ENCODE assay signal across 20 mouse cellular contexts in genomic region chr6:38128115-38128514, GRCm38 (mm10). TPM values are rescaled to one million over a fixed set of nuclear protein-coding genes. Genes with fewer than 3 reads are reported as not detected.
"Had no signal": no experiment of that assay in that cellular context is flagged by ENCODE, and none has a peak within 500 bp of the region (broad histone marks: within the 10 kb centered on the region; RNA-seq: fewer than 3 reads in every experiment).

No protein-coding gene starts in this region.

- H3K4me3 ChIP-seq: limb, embryonic 13.5 days; midbrain, embryonic 10.5 days; myocyte; neural tube, embryonic 15.5 days had no signal

- H3K4me2 ChIP-seq: limb, embryonic 13.5 days; neural tube, embryonic 15.5 days had no signal

- H3K27ac ChIP-seq: limb, embryonic 13.5 days; liver, embryonic 14.5 days; midbrain, embryonic 10.5 days; neural tube, embryonic 15.5 days had no signal

- H3K9me3 ChIP-seq: midbrain, embryonic 10.5 days; neural tube, embryonic 15.5 days had no signal

- ATAC-seq: intestine, embryonic 16.5 days had no signal

- H3K4me1 ChIP-seq: midbrain, embryonic 10.5 days; neural tube, embryonic 15.5 days had no signal

- DNase-seq: left cerebral cortex, postnatal 4 days; lung, adult 18-20 months; lung, postnatal 4 days; midbrain, embryonic 14.5 days; right cerebral cortex, adult 18-20 months; right cerebral cortex, postnatal 25 days; thymus, postnatal 36 days had no signal

- H3K9ac ChIP-seq: limb, embryonic 13.5 days; liver, embryonic 14.5 days; neural tube, embryonic 15.5 days had no signal

- H3K27me3 ChIP-seq: limb, embryonic 13.5 days; neural tube, embryonic 15.5 days had no signal

RNA-seq across cellular contexts. Expression of gene Atp6v0a4, which starts 3.7 kb away (rescaled TPM):
- total RNA-seq: megakaryocyte, adult 5-6 weeks had no signal
- polyA plus RNA-seq: midbrain, embryonic 10.5 days; midbrain, embryonic 14.5 days; neural tube, embryonic 11.5 days; small intestine, adult 2 months had no signal

RNA-seq across cellular contexts. Expression of gene Tmem213, which starts 19.1 kb away (rescaled TPM):
- total RNA-seq: left cerebral cortex, adult 18-20 months; left cerebral cortex, postnatal 10 days; left cerebral cortex, postnatal 4 days; liver, adult 2 months; megakaryocyte, adult 5-6 weeks had no signal
- polyA plus RNA-seq: intestine, embryonic 16.5 days; large intestine, adult 2 months; liver, adult 2 months; liver, embryonic 14.5 days; midbrain, embryonic 10.5 days; midbrain, embryonic 14.5 days; myocyte; neural tube, embryonic 11.5 days; neural tube, embryonic 15.5 days; small intestine, adult 2 months had no signal
